Mouse (Mus musculus) embryonic stem cell, embryonic (primary cell): Measurements from ENCODE around the gene Gtf2h1.

ENCODE experiments used
- CTCF ChIA-PET, 4 experiments: fragments of 300-600 bp in 2 of 4; fragments of 350-600 bp in 2 of 4; sonication (Branson Sonifier 250); formaldehyde crosslinking; loops; one replicate each; lab custom pipeline; 2022; ENCODE audit warnings: inconsistent platforms in 2 of 4; lab: Charles Lee
- POLR2A ChIA-PET, 4 experiments: fragments of 300-600 bp in 2 of 4; fragments of 350-600 bp in 2 of 4; sonication (Branson Sonifier 250); formaldehyde crosslinking; loops; one replicate each; lab custom pipeline; 2022; ENCODE audit warnings: antibody characterized with exemption in 4 of 4, inconsistent platforms in 1 of 4; lab: Charles Lee

Gtf2h1 gene

GRCm38 (mm10) chr7:46855866-46856560 lies 60.1 kb downstream of the Gtf2h1 start:
- ChIA-PET POLR2A (interaction anchor here in 3 of 4 experiments (0.5 to 4.8 kb wide), 30 partner anchors 9 to 794 kb away, joined by 3 to 44 read pairs (median 4); partner anchors contain the start of genes Gtf2h1 (in 1 of the 3), Hps5 (in 1 of the 3) and Sergef (in 1 of the 3)), CTCF (interaction anchor here in 2 of 4 experiments (0.6 to 1.1 kb wide), 6 partner anchors 9 to 1874 kb away, joined by 3 to 4 read pairs (median 3); partner anchors contain the start of gene Uevld (in 1 of the 2))

GRCm38 (mm10) chr7:46857436-46857835 lies 61.5 kb downstream of the Gtf2h1 start:
- CTCF ChIA-PET = no interaction called here
- POLR2A ChIA-PET = interaction anchor here in 3 of 4 experiments (0.6 to 4.8 kb wide), 8 partner anchors 12 to 156 kb away, joined by 3 to 44 read pairs (median 4); partner anchors contain the start of gene Saal1 (in 1 of the 3)

GRCm38 (mm10) chr7:46859031-46859430 lies 63.1 kb downstream of the Gtf2h1 start:
- ChIA-PET CTCF (interaction anchor here in 2 of 4 experiments (0.6 to 1.0 kb wide), 3 partner anchors 9 to 163 kb away, joined by 3 to 4 read pairs (median 3); no protein-coding TSS in a partner anchor), POLR2A (interaction anchor here in 3 of 4 experiments (0.7 to 2.1 kb wide), 15 partner anchors 9 to 220 kb away, joined by 3 to 15 read pairs (median 3); partner anchors contain the start of genes Gtf2h1 (in 1 of the 3), Hps5 (in 1 of the 3) and Sergef (in 1 of the 3))

GRCm38 (mm10) chr7:46860996-46861395 lies 65.1 kb downstream of the Gtf2h1 start, which contains the start of gene Ldhc:
Gene Ldhc (plus strand): TSS chr7:46861203.
- ChIA-PET POLR2A (interaction anchor here in 2 of 4 experiments (0.6 to 2.3 kb wide), 7 partner anchors 12 to 254 kb away, joined by 3 to 6 read pairs (median 5); no protein-coding TSS in a partner anchor), CTCF (interaction anchor here in 1 of 4 experiments (0.7 kb wide), 1 partner anchor 115 kb away, joined by 3 read pairs; no protein-coding TSS in a partner anchor)

- ChIA-PET CTCF (no interaction called here), POLR2A (interaction anchor here in 1 of 4 experiments (1.2 kb wide), 1 partner anchor 38 kb away, joined by 4 read pairs; no protein-coding TSS in a partner anchor)
These were observed 76.1 kb downstream of the Gtf2h1 start for GRCm38 (mm10) chr7:46871988-46872387.
